Mouse (Mus musculus) adrenal gland, postnatal 25 days (tissue): Measurements from ENCODE around the gene Kif2a. TPM values are rescaled to one million over a fixed set of nuclear protein-coding genes. Genes with fewer than 3 reads are reported as not detected.
A peak's percentile ranks its signal among the peaks of the same experiment; 100 is the strongest.
"Not testable (repeated sequence)": the region's sequence is repeated elsewhere in the genome, so short reads cannot be mapped to it uniquely, and the experiment has no call there.

Experiments
- DNase-seq: peaks from one replicate; pipeline ENCODE4 v3.0.0; 2021; ENCODE audit warnings: mixed read lengths
- total RNA-seq: library from RNA; stranded (reverse); gene quantifications from 2 replicates; pipeline ENCODE4 v1.2.3, GENCODE M21; 2021

The Kif2a gene
- total RNA-seq, 1 experiment from 2014 or later = 42.7 TPM

GRCm38 (mm10) chr13:106936256-106937137 lies 85.4 kb downstream of the Kif2a start, which contains the start of gene Ipo11:
Gene Ipo11, minus strand, starts transcription at chr13:106936958.
- DNase-seq = peak; percentile 91

GRCm38 (mm10) chr13:106935871-106936255 lies 86.1 kb downstream of the Kif2a start:
- DNase-seq = no peak

GRCm38 (mm10) chr13:106929201-106929600 lies 92.7 kb downstream of the Kif2a start:
- DNase-seq = peak; percentile 64

- no peak for DNase-seq
These were observed 93.6 kb downstream of the Kif2a start for GRCm38 (mm10) chr13:106928296-106928695.

GRCm38 (mm10) chr13:106925921-106926320 lies 96.0 kb downstream of the Kif2a start:
- DNase-seq = not testable (repeated sequence)

GRCm38 (mm10) chr13:106918322-106919050 lies 103.4 kb downstream of the Kif2a start:
- no peak for DNase-seq

GRCm38 (mm10) chr13:106913125-106913736 lies 108.7 kb downstream of the Kif2a start:
- no peak for DNase-seq

GRCm38 (mm10) chr13:106910096-106910495 lies 111.8 kb downstream of the Kif2a start:
- DNase-seq = peak; percentile 10

Other genes starting within 250 kb of the Kif2a start
- 40.1 and 44.1 TPM in 2 replicates for gene Ipo11, start 85.2 kb downstream of the Kif2a start, total RNA-seq
- gene Dimt1, start 75.0 kb downstream of the Kif2a start, total RNA-seq = 15.1 and 17.3 TPM in 2 replicates